Mouse (Mus musculus): ENCODE results near the gene Olfr521.
A peak's percentile ranks its signal among the peaks of the same experiment; 100 is the strongest.
"Not testable (repeated sequence)": the region's sequence is repeated elsewhere in the genome, so short reads cannot be mapped to it uniquely, and the experiment has no call there.

Olfr521 gene

GRCm38 (mm10) chr7:99763207-99763606 is at the start of gene Olfr521:
Gene Olfr521, plus strand, starts transcription at chr7:99763507.
- DNase-seq (ENCODE audit: low read depth) = no peak

GRCm38 (mm10) chr7:99716536-99716935 is 46.8 kb upstream of the Olfr521 start:
- no peak for DNase-seq (ENCODE audit: low read depth)

DNA sequence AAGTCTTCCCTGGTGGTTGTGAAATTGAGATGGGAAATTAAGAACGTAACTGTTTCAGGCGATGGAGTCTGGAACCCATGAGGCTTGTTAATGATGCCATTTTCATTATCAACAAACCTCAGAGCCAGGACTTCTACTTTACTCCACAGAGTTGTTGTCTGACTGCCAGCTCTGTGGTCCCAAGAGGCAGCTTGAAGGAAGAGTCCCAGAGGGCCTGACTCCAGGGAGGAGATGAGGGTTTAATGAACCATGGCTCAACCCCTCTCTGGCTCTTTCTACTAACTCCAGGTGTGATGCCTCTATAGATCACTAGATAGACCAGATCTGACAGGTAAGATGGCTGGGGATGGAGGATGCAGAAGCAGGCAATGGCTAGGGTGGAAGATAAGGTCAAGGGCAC is 33.3 kb upstream of the Olfr521 start, which contains the start of gene Olfr520:
Gene Olfr520 (plus strand): TSS at position 301 of the 400 bp plus-strand sequence.
- no peak for DNase-seq (ENCODE audit: low read depth)

DNA sequence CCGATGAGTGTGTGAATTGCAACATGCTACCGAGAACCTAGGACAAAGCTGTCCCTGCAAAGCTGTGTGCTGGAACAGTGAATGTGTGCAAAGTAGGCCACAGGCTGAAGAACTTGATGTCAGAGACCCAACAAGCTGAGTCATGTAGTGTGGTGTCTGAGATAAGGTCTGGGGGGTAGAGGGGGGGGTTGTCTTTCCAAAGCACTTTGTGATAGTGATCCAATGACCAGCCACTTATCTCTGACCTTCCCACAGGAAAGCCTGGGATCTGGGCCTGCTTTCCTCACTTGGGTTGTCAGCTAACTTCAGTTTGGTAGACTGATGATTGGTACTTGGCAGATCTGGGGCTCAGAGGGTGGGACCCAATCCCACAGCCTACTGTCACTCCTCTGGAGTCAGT is 28.7 kb upstream of the Olfr521 start:
- no peak for DNase-seq (ENCODE audit: low read depth)

DNA sequence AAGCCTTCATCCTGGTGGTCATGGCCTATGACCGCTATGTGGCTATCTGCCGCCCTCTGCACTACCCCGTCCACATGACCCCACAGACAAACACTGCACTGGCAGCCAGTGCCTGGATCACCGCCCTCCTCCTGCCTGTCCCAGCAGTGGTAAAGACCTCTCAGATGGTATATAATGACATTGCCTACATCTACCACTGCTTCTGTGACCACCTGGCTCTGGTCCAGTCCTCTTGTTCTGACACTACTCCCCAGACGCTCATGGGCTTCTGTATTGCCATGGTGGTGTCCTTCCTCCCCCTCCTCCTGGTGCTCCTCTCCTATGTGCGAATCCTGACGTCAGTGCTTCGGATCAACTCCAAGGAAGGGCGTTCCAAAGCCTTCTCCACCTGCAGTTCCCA is 27.8 kb upstream of the Olfr521 start:
- DNase-seq (ENCODE audit: low read depth) = not testable (repeated sequence)

- no peak for DNase-seq (ENCODE audit: low read depth)
Measured at GRCm38 (mm10) chr7:99739276-99739675, 24.0 kb upstream of the Olfr521 start.

- DNase-seq (ENCODE audit: low read depth) = no peak
Measured at GRCm38 (mm10) chr7:99781385-99781784, 18.1 kb downstream of the Olfr521 start.

DNA sequence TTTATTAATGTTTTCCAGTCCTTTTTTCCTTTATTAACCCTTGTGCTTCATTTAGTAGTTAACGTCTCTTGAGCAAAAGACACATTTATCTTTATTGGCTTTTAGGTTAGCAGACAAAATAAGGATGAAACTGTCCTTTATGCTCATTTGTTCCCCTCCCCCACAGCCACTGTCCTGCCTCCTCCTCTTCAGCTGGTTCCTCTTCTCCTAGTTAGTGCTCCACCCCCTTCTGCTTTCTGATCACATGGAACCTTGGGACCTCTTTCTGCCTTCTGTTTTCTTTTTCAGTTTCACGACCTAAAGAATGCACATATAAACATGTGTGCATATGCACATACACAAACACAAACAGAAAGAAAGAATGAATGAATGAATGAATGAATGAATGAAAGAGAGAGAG is 18.6 kb downstream of the Olfr521 start:
- no peak for DNase-seq (ENCODE audit: low read depth)

DNA sequence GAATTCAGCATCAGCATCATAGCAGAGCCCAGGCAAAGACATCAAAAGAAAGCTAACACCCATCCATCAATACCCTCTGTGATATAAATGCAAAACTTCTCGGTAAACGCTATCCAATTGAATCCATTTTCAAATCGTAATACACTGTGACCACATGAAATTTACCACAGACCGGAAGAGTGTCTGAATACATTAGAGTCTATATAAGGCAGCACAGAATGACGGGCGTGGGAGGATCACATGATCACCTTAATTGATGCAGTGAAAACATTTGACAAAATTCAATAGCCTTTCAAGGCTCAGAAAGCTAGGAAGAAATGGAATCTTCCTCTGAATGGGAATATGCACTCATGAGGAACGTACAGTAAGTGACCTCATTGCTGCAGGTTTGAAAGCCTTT is 20.1 kb downstream of the Olfr521 start:
- DNase-seq (ENCODE audit: low read depth) = no peak

- no peak for DNase-seq (ENCODE audit: low read depth)
Measured at GRCm38 (mm10) chr7:99785553-99785952, 22.2 kb downstream of the Olfr521 start.

- no peak for DNase-seq (ENCODE audit: low read depth)
Measured at GRCm38 (mm10) chr7:99786774-99787173, 23.5 kb downstream of the Olfr521 start.

DNA sequence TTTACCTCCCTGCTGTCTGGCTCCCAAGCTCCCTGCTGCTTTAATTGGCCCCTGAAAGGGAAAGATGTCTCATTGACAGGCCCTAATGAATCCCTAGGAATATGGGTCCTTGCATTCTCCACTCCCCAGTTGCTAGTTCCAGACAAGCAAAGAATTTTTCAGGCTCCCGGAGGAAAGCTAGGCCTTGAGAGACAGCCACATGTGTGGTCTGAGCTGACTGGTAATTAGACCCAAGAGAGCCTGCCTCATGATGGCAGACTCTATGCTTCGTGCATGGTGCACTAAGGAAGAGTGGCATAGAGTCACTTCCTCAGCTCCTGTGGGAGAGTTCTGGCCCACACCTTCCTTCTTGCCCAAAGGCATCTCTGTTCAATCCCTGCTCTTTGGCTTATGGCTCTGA is 24.6 kb downstream of the Olfr521 start:
- no peak for DNase-seq (ENCODE audit: low read depth)

DNA sequence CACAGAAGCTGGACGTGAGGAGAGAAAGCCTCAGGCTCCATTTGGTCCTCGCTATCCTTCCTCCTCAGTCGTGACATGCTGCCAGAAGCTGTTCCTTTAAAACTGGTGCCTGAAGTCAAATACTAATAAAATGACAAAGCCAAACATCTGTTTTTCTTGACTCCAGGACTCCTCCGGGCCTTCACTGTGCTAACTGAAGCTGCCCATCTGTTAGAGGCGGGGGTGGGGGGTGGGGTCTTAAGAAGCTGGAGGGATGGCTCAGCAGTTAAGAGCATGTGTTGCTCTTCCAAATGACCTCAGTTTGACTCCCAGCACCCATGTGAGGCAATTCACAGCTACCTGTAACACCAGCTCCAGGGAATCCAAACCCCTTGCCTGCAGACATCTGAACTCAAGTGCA is 25.3 kb downstream of the Olfr521 start:
- no peak for DNase-seq (ENCODE audit: low read depth)

- DNase-seq (ENCODE audit: low read depth) = no peak
Measured at GRCm38 (mm10) chr7:99790816-99791215, 27.5 kb downstream of the Olfr521 start.

DNA sequence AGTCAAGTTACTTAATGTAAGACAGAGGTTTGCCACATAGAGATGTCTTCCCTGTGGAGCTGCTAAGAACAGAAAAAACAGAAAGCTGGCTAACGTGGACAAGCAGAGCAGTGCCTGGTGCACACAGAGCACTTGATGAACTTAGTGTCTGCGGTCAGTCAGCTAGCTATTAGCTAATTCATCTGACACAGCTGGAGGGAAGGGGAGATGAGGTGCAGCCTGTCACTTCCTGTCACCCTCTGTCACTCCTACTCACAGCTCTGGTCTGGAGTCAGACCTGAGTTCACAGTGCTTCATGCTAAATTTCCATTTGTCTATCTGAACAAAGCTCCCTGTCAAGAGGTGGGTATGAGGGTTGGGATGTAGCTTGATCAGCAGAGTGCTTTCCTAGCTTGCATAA is 30.8 kb downstream of the Olfr521 start:
- no peak for DNase-seq (ENCODE audit: low read depth)

GRCm38 (mm10) chr7:99795192-99795981 is 32.1 kb downstream of the Olfr521 start:
- DNase-seq (ENCODE audit: low read depth) = no peak

- no peak for DNase-seq (ENCODE audit: low read depth)
Measured at GRCm38 (mm10) chr7:99796471-99796870, 33.2 kb downstream of the Olfr521 start.

DNA sequence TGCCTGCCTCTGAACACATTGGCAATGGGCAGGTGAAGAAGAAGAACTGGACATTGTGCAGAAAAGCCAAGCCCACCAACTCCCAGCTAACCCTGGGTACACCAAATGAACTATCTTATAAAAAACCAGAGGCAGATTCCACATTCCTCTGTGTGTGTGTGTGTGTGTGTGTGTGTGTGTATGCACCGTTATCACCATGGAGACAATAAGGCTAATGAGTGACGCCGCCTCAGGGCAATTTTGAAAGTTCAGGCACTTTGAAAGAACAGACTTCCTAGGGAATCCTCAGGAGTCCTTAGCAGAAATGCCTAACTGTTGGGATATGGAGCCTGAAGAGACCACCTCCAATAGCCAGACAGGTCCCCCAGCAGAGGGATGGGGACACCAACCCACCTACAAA is 34.0 kb downstream of the Olfr521 start:
- DNase-seq (ENCODE audit: low read depth) = no peak

DNA sequence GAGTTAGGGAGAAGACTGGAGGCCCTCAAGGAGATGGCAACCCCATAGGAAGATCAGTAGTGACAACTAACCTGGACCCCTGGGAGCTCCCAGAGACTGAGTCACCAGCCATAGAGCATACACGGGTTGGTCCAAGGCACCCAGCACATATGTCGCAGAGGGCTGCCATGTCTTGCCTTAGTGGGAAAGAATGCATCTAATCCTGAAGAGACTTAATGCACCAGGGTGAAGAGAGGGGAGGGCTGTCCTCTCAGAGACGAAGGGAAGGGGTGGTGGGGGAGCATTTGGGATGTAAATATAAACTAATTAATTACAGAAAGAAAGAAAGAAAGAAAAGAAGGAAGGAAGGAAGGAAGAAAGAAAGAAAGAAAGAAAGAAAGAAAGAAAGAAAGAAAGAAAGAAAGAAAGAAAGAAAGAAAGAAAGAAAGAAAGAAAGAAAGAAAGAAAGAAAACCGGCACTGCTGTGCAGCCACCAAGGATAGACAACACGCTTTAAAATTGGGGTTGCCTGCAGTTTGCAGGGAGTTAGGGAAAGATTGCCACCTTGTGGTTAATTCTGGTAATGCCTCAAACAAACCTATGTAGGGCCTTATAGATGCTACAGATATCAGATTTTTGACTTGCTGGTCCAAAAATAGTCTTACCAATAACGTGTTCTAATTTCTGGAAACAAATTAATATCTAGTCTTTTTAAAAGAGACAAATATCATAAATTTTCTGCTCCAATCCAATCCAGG is 34.8 kb downstream of the Olfr521 start:
- DNase-seq (ENCODE audit: low read depth) = peak; percentile 79

DNA sequence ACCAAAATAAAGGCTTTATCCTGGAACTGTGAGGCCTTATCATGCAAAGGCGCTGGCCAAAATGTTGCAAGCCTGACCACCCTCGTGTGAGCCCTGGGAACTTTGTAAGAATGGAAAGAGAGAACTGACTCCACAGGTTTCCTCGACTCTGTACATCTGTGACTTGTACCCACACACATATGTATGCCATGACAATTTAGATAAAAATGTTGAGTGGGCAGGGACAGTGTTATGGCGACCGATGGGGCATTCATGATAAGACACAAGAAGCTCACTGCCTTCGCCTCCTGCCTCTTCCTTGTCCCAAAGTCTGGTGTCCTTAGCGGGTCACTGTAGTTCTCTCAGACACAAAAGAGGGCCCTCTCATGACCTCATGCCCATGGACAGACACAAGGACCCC is 35.8 kb downstream of the Olfr521 start:
- DNase-seq (ENCODE audit: low read depth) = no peak

GRCm38 (mm10) chr7:99803535-99803934 is 40.2 kb downstream of the Olfr521 start:
- DNase-seq (ENCODE audit: low read depth) = no peak

GRCm38 (mm10) chr7:99804033-99804432 is 40.7 kb downstream of the Olfr521 start:
- DNase-seq (ENCODE audit: low read depth) = not testable (repeated sequence)

DNA sequence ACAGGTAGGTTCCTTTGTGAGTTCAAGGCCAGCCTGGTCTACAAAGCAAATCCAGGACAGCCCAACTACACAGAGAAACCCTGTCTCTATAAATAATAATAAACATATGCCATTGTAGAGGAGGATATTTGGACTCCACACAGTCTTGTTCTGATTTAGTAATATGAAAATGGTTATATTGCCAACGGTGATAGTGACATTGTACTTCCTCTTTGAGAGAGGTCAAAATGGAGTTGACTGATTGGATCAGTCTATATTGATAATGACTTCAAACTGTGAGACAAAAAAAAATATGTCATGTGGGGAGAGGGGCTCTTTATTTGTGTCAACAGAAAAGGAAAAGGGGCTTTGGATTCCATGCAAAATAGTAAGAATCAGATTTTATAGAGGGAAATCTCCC is 42.0 kb downstream of the Olfr521 start:
- DNase-seq (ENCODE audit: low read depth) = no peak
